Mouse (Mus musculus): ENCODE data around the gene Man1a.

- TF ChIP-seq POLR2A (IDR thresholded peaks at IDR 0.05; ENCODE audit: borderline replicate concordance, extremely low read depth, low read depth, low read length) (no peak), CTCF (IDR thresholded peaks at IDR 0.05; ENCODE audit: insufficient read depth, low read length) (no peak)
These were observed 200.5 kb downstream of the Man1a start for GRCm38 (mm10) chr10:53875896-53876295.

Measured in lung, adult 2 months (tissue).